Mouse (Mus musculus): ENCODE measurements around the gene Olfr95.

GRCm38 (mm10) chr17:37242198-37242597 lies 29.3 kb upstream of the Olfr95 start:
- TF ChIP-seq CTCF (IDR thresholded peaks at IDR 0.05; ENCODE audit: low read depth) (no peak), EP300 (IDR thresholded peaks at IDR 0.05; ENCODE audit: low read depth) (no peak)
